Mouse (Mus musculus): ENCODE results near the gene Ache. TPM values are rescaled to one million over a fixed set of nuclear protein-coding genes. Genes with fewer than 3 reads are reported as not detected.
A peak's percentile ranks its signal among the peaks of the same experiment; 100 is the strongest.

Ache gene
- polyA plus RNA-seq, 1 experiment from 2014 or later = 3.1 TPM

DNA sequence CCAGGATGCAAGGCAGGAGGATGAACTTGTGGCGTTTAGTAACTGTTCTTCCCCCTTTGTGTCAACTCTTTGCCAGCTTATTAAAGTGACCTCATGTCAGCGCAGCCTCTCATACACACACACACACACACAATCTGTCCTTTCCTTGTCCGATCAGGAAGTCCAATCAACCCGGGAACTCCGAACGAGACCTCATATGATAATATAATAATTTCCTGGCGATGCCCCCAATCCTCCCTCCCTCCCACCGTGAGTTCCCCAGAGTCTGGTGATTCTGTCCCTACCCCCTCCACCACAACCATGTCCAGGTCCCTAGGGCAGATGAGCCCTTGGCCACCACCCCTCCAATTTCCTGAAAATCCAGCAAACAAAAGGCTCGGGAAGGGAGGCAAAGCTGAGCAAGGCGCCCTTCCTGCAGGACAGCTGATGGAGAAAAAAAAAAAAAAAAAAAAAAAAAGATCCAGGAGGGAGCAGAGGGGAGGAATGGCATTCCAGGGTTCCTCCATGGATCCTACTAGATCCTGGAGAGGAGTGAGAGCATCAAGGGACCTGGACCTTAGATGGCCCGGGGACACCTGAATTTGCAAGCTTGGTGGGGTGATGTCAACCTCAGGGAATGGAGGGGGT lies 51.5 kb downstream of the Ache start:
- peaks cover 15% of the 10 kb centered on the region for H3K4me1 ChIP-seq
- H3K36me3 ChIP-seq (replicated peaks) = no peaks in the 10 kb centered on the region
- peak overlapping the region; percentile 41 for H3K4me3 ChIP-seq (replicated peaks)
- peak; percentile 34 for ATAC-seq (ENCODE audit: low FRiP score)
- no peaks in the 10 kb centered on the region for H3K9me3 ChIP-seq
- H3K4me2 ChIP-seq = peak overlapping the region; percentile 68
- peak overlapping the region; percentile 59 for H3K9ac ChIP-seq
- 2% methylated on average over 11 of the region's 11 CpGs for WGBS
- peak overlapping the region; percentile 71 for H3K27ac ChIP-seq
- H3K27me3 ChIP-seq = peaks cover 5% of the 10 kb centered on the region; the same call in 1 of the 2 replicates

DNA sequence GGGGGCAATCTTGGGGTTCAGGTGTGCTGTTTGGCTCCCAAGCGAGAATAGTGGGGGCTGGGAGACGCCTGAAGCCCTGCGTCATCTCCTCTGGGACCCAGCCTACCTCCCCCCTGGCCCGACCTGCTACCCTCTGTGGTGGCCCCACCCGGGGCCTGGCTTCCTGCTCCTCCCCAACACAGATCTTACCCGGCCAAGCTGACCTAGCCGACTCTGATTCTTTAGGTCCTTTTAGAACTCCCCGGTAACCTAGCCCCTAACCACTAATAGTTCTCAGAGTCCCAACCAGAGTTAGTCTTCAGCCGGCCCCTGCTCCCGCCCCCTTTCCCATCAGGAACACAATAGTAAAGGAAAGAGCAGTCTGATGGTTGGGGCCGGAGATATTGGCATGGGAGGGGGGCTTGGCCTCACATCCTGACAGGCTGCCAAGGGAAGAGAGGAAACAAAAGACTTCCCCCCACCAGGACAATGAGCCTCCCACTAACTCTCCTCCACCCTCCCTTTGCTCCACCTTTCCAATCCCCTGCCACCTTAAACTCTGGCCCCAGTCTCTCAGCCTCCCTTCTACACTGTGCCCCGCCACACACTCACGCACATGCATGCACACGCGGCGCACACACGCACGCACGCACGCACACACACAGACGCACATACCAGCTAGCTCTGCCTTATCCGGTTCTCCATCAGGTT lies 52.1 kb downstream of the Ache start:
- Histone ChIP-seq H3K36me3 (replicated peaks) (no peaks in the 10 kb centered on the region), H3K4me3 (replicated peaks) (peak overlapping the region; percentile 41), H3K9ac (peak overlapping the region; percentile 59), H3K4me2 (peak overlapping the region; percentile 68), H3K4me1 (peaks cover 15% of the 10 kb centered on the region), H3K27ac (peak overlapping the region; percentile 71), H3K9me3 (no peaks in the 10 kb centered on the region), H3K27me3 (peaks cover 5% of the 10 kb centered on the region; the same call in 1 of the 2 replicates)
- WGBS = 4% methylated on average over 22 of the region's 22 CpGs
- ATAC-seq (ENCODE audit: low FRiP score) = peak; percentile 53

DNA sequence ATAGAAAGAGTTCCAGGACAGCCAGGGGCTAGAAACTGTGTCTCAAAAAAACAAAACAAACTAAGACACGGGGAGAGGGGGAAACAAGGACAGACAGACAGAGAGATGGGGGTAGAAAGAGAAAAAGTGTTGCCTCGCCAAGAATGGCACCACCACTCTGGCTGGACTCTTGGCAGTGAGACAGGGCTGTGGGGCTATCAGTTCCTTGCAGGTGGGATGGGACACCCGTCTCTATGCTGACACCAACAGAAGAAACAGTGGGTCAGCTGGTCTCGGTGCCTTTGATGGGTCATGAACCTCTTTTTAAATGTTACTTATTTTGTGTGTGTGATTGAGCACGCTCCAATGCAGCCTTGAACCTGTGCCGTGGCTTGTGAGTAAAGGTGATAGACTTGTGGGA lies 52.9 kb downstream of the Ache start:
- H3K4me1 ChIP-seq = peaks cover 17% of the 10 kb centered on the region
- no peak overlapping the region for H3K4me2 ChIP-seq
- peak overlapping the region; percentile 71; the same call in 1 of the 2 replicates for H3K27ac ChIP-seq
- 75% methylated on average over 6 of the region's 6 CpGs for WGBS
- no peaks in the 10 kb centered on the region for H3K9me3 ChIP-seq
- H3K27me3 ChIP-seq = peaks cover 5% of the 10 kb centered on the region; the same call in 1 of the 2 replicates
- no peaks in the 10 kb centered on the region for H3K36me3 ChIP-seq (replicated peaks)
- ATAC-seq (ENCODE audit: low FRiP score) = no peak
- no peak overlapping the region for H3K4me3 ChIP-seq (replicated peaks)
- H3K9ac ChIP-seq = no peak overlapping the region

DNA sequence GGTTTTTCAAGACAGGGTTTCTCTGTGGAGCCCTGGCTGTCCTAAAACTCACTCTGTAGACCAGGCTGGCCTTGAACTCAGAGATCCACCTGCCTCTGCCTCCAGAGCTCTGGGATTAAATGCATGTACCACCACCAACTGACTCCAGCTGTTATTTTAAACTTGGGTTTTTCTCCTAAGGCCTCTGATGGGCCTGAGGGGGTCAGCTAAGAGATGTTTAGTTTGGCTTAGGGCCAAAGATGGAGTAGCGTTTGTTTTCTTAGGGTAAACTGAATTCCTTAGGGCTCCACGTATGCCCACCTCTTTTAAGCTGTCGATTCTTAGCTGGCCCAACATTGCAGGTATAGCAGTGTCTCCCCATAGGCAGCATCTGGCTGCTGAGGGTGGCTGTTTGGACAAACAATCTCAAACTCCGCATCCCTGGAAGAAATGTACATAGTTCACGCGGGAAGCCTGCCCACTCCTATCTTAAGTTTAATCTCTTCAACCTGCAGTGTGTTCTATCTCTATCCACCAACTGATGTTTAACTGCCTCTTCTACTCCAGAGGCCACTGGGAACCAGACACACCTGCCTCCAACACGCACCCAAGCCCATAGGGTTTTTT lies 55.2 kb downstream of the Ache start:
- H3K9ac ChIP-seq = no peak overlapping the region
- no peaks in the 10 kb centered on the region for H3K9me3 ChIP-seq
- no peaks in the 10 kb centered on the region for H3K36me3 ChIP-seq (replicated peaks)
- no peak overlapping the region for H3K27ac ChIP-seq
- H3K4me3 ChIP-seq (replicated peaks) = no peak overlapping the region
- 90% methylated on average over 7 of the region's 7 CpGs for WGBS
- no peak overlapping the region for H3K4me2 ChIP-seq
- no peak for ATAC-seq (ENCODE audit: low FRiP score)
- peaks cover 5% of the 10 kb centered on the region; the same call in 1 of the 2 replicates for H3K27me3 ChIP-seq
- peaks cover 26% of the 10 kb centered on the region for H3K4me1 ChIP-seq

DNA sequence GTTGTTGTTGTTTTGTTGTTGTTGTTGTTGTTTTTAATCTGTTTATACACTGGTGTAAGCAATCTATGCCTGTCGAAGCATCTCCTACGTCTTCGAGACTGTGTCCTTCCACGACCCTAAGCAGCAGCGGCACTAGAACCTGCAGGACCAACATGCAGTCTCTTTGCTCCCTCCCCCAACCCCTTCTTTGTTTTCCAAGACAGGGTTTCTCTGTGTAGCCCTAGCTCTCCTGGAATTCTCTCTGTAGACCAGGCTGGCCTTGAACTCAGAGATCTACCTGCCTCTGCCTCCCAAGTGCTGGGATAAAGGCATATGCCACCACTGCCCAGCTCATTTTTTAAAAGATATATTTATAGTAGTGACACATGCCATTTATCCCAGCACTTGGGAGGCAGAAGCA lies 56.1 kb downstream of the Ache start:
- Histone ChIP-seq H3K9me3 (no peaks in the 10 kb centered on the region), H3K9ac (no peak overlapping the region), H3K4me3 (replicated peaks) (no peak overlapping the region), H3K4me1 (peaks cover 35% of the 10 kb centered on the region), H3K36me3 (replicated peaks) (no peaks in the 10 kb centered on the region), H3K27ac (no peak overlapping the region), H3K27me3 (peaks cover 5% of the 10 kb centered on the region; the same call in 1 of the 2 replicates), H3K4me2 (no peak overlapping the region)
- no peak for ATAC-seq (ENCODE audit: low FRiP score)
- WGBS = 93% methylated on average over 5 of the region's 5 CpGs

DNA sequence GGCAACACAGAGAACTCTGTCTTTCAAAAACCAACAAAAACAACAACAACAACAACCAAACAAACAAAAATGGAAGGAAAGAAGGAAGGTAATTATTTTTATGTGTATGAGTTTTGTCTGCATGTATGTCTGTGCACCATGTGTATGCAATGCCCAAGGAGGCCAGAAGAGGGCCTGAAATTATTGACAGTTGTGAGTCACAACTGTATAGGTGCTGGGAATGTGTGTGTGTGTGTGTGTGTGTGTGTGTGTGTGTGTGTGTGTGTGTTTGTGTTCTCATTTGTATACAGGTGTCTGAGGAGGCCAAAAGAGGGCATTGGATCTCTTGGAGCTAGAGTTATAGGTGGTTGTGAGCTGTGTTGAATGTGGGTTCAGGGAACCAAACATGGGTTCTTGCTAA lies 56.5 kb downstream of the Ache start:
- no peaks in the 10 kb centered on the region for H3K36me3 ChIP-seq (replicated peaks)
- no peaks in the 10 kb centered on the region for H3K9me3 ChIP-seq
- no peak overlapping the region for H3K4me2 ChIP-seq
- no peak overlapping the region for H3K27ac ChIP-seq
- peaks cover 8% of the 10 kb centered on the region; the same call in 1 of the 2 replicates for H3K27me3 ChIP-seq
- no peak overlapping the region for H3K4me3 ChIP-seq (replicated peaks)
- H3K9ac ChIP-seq = no peak overlapping the region
- H3K4me1 ChIP-seq = peaks cover 35% of the 10 kb centered on the region
- ATAC-seq (ENCODE audit: low FRiP score) = no peak

Small RNAs within 50 kb of the gene (microRNA-seq; reads per million reads assigned to microRNA genes)
- 2.2 reads per million for gene Mir7036
- not detected for gene Mir8116

Other genes with a start within 250 kb of the Ache start
- 209 and 221 TPM in 2 replicates for gene Ap1s1, start 241.4 kb upstream of the Ache start, polyA plus RNA-seq (2016; fragmentation: Nextera tagmentation; extraction: Ambion mirVana)
- 0.11 and 0.35 TPM in 2 replicates for gene Serpine1, start 215.3 kb upstream of the Ache start, polyA plus RNA-seq (2016; fragmentation: Nextera tagmentation; extraction: Ambion mirVana)
- gene Trim56, start 171.3 kb upstream of the Ache start, polyA plus RNA-seq (2016; fragmentation: Nextera tagmentation; extraction: Ambion mirVana) = 5.6 and 6.8 TPM in 2 replicates
- not detected in 2 replicates for gene Muc3, start 138.2 kb upstream of the Ache start, polyA plus RNA-seq (2016; fragmentation: Nextera tagmentation; extraction: Ambion mirVana)
- not detected in 2 replicates for gene Muc3a, start 75.1 kb upstream of the Ache start, polyA plus RNA-seq (2016; fragmentation: Nextera tagmentation; extraction: Ambion mirVana)
- 6.0 and 7.2 TPM in 2 replicates for gene Ufsp1, start 7.1 kb downstream of the Ache start, polyA plus RNA-seq (2016; fragmentation: Nextera tagmentation; extraction: Ambion mirVana)
- gene Srrt, start 20.2 kb downstream of the Ache start, polyA plus RNA-seq (2016; fragmentation: Nextera tagmentation; extraction: Ambion mirVana) = 184 and 198 TPM in 2 replicates
- 41.3 and 43.9 TPM in 2 replicates for gene Trip6, start 26.9 kb downstream of the Ache start, polyA plus RNA-seq (2016; fragmentation: Nextera tagmentation; extraction: Ambion mirVana)
- 17.3 and 17.4 TPM in 2 replicates for gene Slc12a9, start 46.1 kb downstream of the Ache start, polyA plus RNA-seq (2016; fragmentation: Nextera tagmentation; extraction: Ambion mirVana)
- gene Ephb4, start 62.6 kb downstream of the Ache start, polyA plus RNA-seq (2016; fragmentation: Nextera tagmentation; extraction: Ambion mirVana) = 26.7 and 27.7 TPM in 2 replicates
- gene Zan, start 189.5 kb downstream of the Ache start, polyA plus RNA-seq (2016; fragmentation: Nextera tagmentation; extraction: Ambion mirVana) = 0.09 TPM in 2 replicates
- gene Pop7, start 215.0 kb downstream of the Ache start, polyA plus RNA-seq (2016; fragmentation: Nextera tagmentation; extraction: Ambion mirVana) = 61.6 and 62.1 TPM in 2 replicates
- 18.7 TPM in 2 replicates for gene Gigyf1, start 231.0 kb downstream of the Ache start, polyA plus RNA-seq (2016; fragmentation: Nextera tagmentation; extraction: Ambion mirVana)
- gene Epo, start 245.7 kb downstream of the Ache start, polyA plus RNA-seq (2016; fragmentation: Nextera tagmentation; extraction: Ambion mirVana) = 0.38 and 0.47 TPM in 2 replicates
- 411 and 417 TPM in 2 replicates for gene Gnb2, start 246.0 kb downstream of the Ache start, polyA plus RNA-seq (2016; fragmentation: Nextera tagmentation; extraction: Ambion mirVana)